Mouse (Mus musculus) lung, postnatal 10 days (tissue): ENCODE measurements at regions not wholly inside any gene's neighbourhood (a gene's known extent, or its start where the extent isn't known, plus 50 kb on each side); places are given as distances from the start of the nearest gene placed in this dataset.

Experiments
- DNase-seq: peaks from one replicate; pipeline ENCODE4 v3.0.0; 2021

DNA sequence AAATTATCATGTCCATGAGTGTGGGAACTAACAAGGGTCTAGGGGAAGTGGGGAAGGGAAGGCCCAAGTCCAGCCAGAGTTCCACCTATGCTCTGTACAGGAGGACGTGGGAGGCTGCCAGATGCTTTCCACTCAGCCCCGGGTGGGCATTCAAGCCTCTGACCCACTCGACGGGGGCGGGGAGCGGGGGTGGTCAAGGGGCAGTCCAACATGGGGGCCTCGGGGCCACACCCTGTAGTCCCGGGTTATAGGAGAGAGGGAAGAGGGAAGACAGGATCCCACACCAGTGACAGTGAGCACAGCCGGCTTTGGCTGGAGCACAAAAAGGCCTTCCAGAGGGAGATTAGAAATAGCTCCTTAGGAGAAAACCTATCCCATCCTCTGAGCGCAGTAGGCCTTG lies 283.1 kb upstream of the Ddi1 start:
- DNase-seq: no peak

DNA sequence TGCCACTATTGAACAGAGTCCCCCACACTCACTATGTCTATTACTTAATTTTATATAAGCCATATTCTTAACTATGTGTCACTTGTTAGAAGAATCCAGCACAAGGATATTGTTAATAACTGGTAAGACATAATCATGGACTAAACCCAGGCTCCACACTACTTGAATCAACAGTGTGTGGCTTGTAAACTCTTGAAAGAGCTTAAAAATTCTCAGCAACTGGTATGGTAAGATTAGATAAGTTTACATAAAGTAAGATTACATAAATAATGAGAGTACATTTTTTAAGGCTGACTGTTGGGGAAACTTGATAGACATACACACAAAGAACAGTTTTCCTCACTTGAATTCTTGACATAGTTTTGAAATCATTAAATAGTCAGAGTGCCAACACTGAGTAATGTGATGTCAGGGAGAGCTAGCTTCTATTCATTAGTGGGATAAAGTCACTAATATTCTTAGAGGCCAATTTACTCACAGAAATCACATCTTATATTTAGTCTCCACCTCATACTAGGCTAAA lies 270.6 kb upstream of the Ddi1 start:
- DNase-seq: no peak

DNA sequence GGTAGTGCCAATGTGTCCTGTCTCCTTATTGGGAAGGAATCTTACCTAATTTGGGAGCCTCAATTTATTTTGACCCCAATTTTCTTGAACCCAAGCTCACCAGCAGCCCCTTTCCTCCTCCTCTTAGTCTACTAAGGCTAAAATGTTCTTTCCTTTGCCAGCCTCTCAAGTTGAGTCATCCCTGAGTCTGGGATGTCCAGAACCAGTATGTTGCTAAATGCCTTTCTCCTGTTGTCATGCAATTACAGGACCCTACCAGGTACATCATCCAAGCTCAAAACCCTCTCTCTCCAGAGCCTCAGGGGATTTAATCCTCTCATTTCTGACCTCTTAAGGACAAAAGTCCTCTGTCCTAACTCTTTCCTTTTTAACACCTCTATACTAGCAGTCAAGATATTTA lies 259.2 kb upstream of the Ddi1 start:
- DNase-seq: no peak

DNA sequence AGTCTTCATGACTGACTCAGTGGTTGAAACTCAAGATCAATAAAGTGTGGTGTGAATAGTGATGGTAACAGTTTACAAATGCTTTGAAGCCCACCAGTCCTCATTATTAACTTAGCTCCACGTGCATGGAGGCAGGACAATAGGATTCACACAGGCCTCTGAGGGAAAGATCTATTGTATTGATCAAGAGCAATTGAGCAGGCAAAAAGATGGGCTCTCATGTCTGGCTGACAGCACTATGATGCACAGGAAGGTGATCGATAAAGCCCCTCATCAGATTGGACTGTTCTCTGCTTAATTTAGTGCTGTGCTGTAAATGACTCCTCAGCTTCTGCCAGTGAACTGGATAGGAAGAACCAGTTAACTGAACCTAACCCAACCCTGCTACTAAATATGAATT lies 247.5 kb upstream of the Ddi1 start:
- no peak for DNase-seq

DNA sequence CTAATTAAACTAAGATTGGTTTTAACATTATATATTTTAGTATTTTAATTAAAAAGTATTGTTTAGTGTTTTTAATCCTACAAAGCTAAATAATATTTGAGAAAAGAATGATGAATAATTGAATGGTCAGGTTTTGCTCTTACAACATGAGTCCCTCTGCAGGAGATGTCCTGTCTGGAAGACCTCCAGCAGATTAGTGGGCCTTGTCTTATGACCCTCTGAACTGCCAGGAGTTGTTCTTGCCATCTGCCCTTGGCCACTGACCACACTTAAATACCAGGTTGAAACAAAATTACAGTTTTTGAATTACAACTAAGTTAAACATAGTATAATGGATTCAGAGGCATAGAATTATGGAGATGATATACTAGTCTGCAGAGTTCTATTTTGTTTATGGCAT lies 228.1 kb upstream of the Ddi1 start:
- no peak for DNase-seq

DNA sequence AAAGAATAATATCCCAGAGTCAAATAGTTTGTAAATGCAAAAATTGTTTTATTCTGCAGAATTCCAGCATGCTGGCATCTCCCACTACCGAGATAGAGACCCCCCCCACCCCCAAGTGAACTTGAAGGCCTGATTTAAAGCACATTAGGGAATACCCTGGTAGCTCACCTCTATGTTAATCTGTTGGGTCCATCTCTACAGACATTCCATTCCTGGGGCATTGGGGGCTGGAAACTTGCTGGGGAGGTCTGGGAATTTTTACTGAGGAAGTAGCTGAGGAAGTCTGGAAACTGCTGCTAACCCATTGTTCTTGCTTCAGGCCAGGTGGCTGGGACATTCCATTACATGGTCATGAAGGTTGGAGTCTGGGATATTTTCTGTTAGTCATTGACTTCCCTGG lies 210.8 kb upstream of the Ddi1 start:
- no peak for DNase-seq

DNA sequence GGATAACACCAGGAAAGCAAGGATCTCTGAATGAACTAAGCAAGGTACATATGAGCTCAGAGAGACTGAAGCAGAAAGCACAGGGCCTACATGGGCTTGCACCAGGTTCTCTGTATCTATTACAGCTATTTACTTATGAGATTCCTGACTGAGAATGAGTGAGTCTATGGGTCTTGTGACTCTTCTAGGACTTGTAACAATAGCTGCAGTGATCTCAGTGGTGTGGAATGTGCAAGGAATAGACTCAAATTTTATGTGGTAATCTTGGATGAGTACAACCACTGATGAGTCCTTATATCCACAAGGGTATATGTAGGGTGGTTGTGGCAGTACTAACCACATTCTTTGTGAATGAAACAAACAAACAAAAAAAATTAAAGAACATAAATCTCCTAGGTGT lies 184.9 kb upstream of the Ddi1 start:
- no peak for DNase-seq

DNA sequence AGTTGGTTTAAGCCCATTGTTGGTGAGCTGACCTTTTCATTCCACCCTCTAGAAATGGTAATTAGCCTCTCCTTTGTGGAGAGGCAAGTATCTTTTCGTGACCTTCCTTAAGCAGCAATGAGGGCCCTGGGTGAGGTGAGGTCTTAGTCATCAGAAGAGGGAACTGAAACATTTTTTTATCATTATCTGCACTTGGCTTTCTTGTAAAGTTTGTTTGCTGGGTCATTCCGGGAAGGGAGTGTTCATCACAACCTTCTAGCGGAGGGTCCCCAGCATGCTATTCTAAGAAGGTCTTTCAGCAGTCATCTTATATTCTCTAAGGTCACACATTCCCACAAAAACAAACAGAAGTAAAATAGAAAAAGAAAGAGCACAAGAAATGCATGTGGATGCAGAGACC lies 165.6 kb upstream of the Ddi1 start:
- DNase-seq: no peak

DNA sequence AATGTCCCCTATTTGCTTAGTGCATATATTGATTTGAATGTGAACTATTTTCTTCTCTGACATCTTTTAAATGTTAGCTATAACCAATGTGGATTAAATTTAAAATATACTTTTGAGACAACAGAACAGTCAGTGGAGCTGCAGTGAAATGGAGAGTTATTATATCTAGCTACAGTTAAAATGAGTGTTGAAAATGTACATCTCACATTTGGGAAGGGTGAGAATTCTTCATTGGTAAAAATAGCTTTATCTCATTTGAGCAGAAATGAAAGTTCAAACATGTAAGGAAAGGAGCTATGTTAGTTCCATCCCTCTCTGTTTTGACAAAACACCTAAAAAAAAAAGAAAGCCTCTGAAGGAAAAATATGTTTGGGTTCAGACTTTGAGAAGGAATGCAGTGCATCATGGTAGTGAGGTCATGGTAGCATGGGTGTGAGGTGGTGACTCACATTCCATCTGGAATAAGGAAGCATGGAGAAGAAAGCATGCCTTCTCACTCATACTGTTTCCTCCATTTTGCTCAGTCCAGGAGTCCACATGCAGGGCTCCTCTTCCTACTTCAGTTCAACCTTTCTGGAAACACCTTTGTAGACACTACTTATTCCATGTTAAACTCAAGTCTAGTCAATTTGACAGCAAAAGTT lies 164.3 kb upstream of the Ddi1 start:
- DNase-seq: no peak

DNA sequence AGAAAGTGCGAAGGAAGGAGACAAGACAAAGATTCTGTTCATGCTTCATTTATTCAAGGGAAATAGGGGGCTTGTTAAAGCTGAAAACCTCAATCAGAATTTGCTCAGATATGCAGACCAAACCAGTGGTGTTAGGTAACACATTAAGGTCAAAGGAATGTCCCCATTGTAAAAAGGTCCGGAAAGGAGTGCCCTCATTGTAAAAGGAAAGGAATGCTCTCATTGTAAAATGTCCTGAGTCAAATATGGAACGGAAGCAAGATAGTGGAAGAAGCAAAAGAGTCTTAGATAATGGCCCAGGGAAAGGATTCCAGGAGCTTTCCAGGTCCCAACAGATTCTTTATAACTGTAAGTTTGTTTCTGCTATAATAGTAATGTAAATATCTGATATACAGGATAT lies 161.2 kb upstream of the Ddi1 start:
- DNase-seq: peak; percentile 3

DNA sequence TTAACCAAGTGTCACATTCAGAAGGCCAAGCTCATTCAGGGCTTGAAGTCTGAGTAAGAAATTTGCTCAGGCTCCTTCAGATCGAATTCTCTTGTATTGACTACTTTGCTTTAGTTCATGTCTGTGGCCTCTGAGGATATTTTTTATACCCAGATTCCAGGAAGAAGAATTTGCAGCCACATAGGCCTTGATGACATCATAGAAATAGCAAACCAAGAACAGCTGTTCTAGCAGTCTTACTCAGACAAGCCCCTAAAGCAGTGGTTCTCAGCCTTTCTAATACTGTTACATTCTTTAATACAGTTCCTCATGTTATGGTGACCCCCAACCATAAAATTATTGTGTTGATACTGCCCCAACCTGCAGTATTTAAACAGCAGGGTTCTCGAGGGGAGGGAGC lies 160.8 kb upstream of the Ddi1 start:
- DNase-seq: no peak
